Mouse (Mus musculus) thymus, adult 2 months (tissue): ENCODE results near the gene Tacc2.

ENCODE experiments used
- CTCF ChIP-seq: fragments of 200-500 bp; IDR thresholded peaks from 2 replicates; pipeline ENCODE4 v1.5.1; 2012; ENCODE audit warnings: mild to moderate bottlenecking, control low read depth, low read length, moderate library complexity, borderline replicate concordance; ENCODE audit not compliant: control insufficient read depth, poor library complexity, insufficient read depth; ENCODE audit errors: extremely low read depth
- POLR2A ChIP-seq: fragments of 200-500 bp; IDR thresholded peaks from 2 replicates; pipeline ENCODE4 v1.6.1; 2012; ENCODE audit warnings: mild to moderate bottlenecking, low read length, control low read depth, moderate library complexity; ENCODE audit not compliant: control insufficient read depth, poor library complexity, insufficient read depth; ENCODE audit errors: extremely low read depth

- TF ChIP-seq CTCF (no peak), POLR2A (no peak)
These were observed 231.5 kb downstream of the Tacc2 start for GRCm38 (mm10) chr7:130808694-130809093.
